Comparison of ENCODE assay signal across 17 mouse cellular contexts in genomic region chr2:11225485-11225876, GRCm38 (mm10).
"Had no signal": no experiment of that assay in that cellular context is flagged by ENCODE, and none has a peak within 500 bp of the region (broad histone marks: within the 10 kb centered on the region; RNA-seq: fewer than 3 reads in every experiment).

No protein-coding gene starts in this region.

- H3K27ac ChIP-seq: kidney, postnatal 0 days; layer of hippocampus, adult 2 months; limb, embryonic 13.5 days; liver, embryonic 14.5 days; midbrain, embryonic 13.5 days; neural tube, embryonic 15.5 days had no signal

- H3K9ac ChIP-seq: limb, embryonic 13.5 days; liver, embryonic 14.5 days; midbrain, embryonic 13.5 days; neural tube, embryonic 15.5 days had no signal

- H3K4me3 ChIP-seq: layer of hippocampus, adult 2 months; limb, embryonic 13.5 days; midbrain, embryonic 13.5 days; neural tube, embryonic 15.5 days had no signal

- H3K27me3 ChIP-seq: limb, embryonic 13.5 days; midbrain, embryonic 13.5 days; neural tube, embryonic 15.5 days had no signal

- H3K9me3 ChIP-seq: limb, embryonic 13.5 days; midbrain, embryonic 13.5 days; neural tube, embryonic 15.5 days had no signal

- H3K4me1 ChIP-seq: limb, embryonic 13.5 days; midbrain, embryonic 13.5 days; neural tube, embryonic 15.5 days had no signal

- DNase-seq: kidney, adult 11 months; kidney, adult 9 months; kidney, postnatal 4 days; left cerebral cortex, postnatal 4 days; lung, adult 2 months; lung, postnatal 36 days; right cerebral cortex, postnatal 4 days; spleen, adult 18-20 months; thymus, adult 2 months; thymus, postnatal 25 days had no signal

- H3K4me2 ChIP-seq: limb, embryonic 13.5 days; midbrain, embryonic 13.5 days; neural tube, embryonic 15.5 days had no signal

- ATAC-seq: lung, postnatal 0 days; midbrain, embryonic 13.5 days had no signal

- H3K36me3 ChIP-seq: limb, embryonic 13.5 days; midbrain, embryonic 13.5 days; neural tube, embryonic 15.5 days had no signal
